Mouse (Mus musculus): Measurements from ENCODE around the gene Fgfr2.

GRCm38 (mm10) chr7:130838658-130839025 is 2284.5 kb downstream of the Fgfr2 start:
- no peak for TF ChIP-seq CTCF (conservative IDR thresholded peaks at IDR 0.05; ENCODE audit: insufficient read depth, insufficient read length, low read depth, low read length)
- no peak for TF ChIP-seq POLR2A (IDR thresholded peaks at IDR 0.05; ENCODE audit: low read depth, low read length)

Measured in kidney, adult 2 months (tissue).